Mouse (Mus musculus): ENCODE measurements around the gene Arl8a. TPM values are rescaled to one million over a fixed set of nuclear protein-coding genes. Genes with fewer than 3 reads are reported as not detected.
"Not testable (repeated sequence)": the region's sequence is repeated elsewhere in the genome, so short reads cannot be mapped to it uniquely, and the experiment has no call there.

Arl8a gene
- polyA plus RNA-seq, 1 experiment from 2014 or later = 68.8 TPM

DNA sequence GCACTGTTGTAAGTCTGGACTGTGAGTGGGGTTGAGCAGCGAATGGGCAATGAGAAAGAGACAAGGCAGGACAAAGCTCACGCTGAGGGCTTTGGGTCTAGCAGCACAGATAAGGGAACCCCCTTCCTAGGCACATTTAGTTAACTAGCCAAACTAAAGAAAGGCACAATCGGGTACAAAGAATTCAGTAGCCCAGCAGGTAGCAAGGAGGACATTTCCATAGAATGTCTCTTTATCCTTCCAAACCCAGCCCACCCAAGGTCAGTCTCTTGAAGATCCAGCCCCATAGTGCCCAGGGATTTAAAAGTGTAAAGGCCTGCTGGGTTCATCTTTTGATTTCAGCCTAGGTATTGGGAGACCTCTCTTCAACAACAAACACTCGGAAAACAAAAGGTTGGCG is 39.3 kb downstream of the Arl8a start:
- H3K4me1 ChIP-seq (replicated peaks; ENCODE audit: control insufficient read depth, insufficient read depth, low read length) = 0 out of 2 replicates have a peak, but pooled peaks cover 6% of the 10 kb centered on the region
- H3K4me3 ChIP-seq (ENCODE audit: low read depth, low read length) = no peak overlapping the region
- 62% methylated on average over 5 of the region's 5 CpGs for WGBS
- no peaks in the 10 kb centered on the region for H3K9me3 ChIP-seq (ENCODE audit: control insufficient read depth)
- no peaks in the 10 kb centered on the region for H3K36me3 ChIP-seq (ENCODE audit: control insufficient read depth, insufficient read depth)
- H3K4me2 ChIP-seq (replicated peaks; ENCODE audit: low read depth) = no peak overlapping the region
- no peak for TF ChIP-seq CTCF (IDR thresholded peaks at IDR 0.05; ENCODE audit: low read depth)
- no peaks in the 10 kb centered on the region for H3K27me3 ChIP-seq (replicated peaks; ENCODE audit: control insufficient read depth, insufficient read depth, low read length)
- no peak overlapping the region for H3K9ac ChIP-seq (ENCODE audit: low read depth, low read length)
- H3K27ac ChIP-seq (ENCODE audit: low read depth, low read length) = no peak overlapping the region
- ATAC-seq = no peak

DNA sequence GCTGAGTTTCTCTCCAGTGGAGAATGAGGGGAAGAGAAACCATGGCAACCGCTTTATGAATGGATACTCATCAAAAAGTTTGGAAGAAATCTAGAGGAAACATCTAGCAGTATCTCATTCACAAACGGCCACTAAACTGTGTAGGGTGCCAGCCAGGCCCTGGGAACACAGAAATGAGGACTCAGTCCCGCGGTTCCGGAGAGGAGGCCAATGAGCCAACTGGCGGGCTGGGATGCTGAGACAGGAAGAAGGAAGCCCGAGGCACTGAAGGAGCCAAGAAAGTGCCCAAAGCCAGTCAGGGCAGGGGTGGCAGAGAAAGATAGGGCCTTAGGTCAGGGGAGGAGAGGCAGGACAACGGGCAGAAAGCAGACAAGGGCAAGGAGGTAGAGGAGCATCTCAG is 39.8 kb downstream of the Arl8a start:
- H3K9ac ChIP-seq (ENCODE audit: low read depth, low read length) = no peak overlapping the region
- WGBS = 62% methylated on average over 8 of the region's 8 CpGs
- no peaks in the 10 kb centered on the region for H3K36me3 ChIP-seq (ENCODE audit: control insufficient read depth, insufficient read depth)
- no peak for TF ChIP-seq CTCF (IDR thresholded peaks at IDR 0.05; ENCODE audit: low read depth)
- no peak overlapping the region for H3K4me3 ChIP-seq (ENCODE audit: low read depth, low read length)
- H3K4me1 ChIP-seq (replicated peaks; ENCODE audit: control insufficient read depth, insufficient read depth, low read length) = 0 out of 2 replicates have a peak, but pooled peaks cover 6% of the 10 kb centered on the region
- H3K27ac ChIP-seq (ENCODE audit: low read depth, low read length) = no peak overlapping the region
- no peak for ATAC-seq
- no peak overlapping the region for H3K4me2 ChIP-seq (replicated peaks; ENCODE audit: low read depth)
- H3K27me3 ChIP-seq (replicated peaks; ENCODE audit: control insufficient read depth, insufficient read depth, low read length) = no peaks in the 10 kb centered on the region
- H3K9me3 ChIP-seq (ENCODE audit: control insufficient read depth) = no peaks in the 10 kb centered on the region

DNA sequence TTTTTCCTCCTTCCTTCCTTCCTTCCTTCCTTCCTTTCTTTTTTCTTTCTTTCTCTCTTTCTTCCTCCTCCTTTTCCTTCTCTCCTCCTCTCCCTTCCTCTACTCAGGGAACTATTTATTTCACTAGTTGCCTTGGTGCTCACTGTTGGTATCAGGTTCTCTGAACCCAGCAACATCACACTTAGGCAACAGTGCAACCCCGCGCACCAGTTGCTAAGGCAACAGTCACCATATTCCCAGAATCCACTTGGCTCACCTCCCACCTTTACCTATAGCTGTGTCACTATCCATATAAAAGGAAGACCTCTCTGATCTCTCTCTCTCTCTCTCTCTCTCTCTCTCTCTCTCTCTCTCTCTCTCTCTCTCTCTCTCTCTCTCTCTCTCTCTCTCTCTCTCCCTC is 40.4 kb downstream of the Arl8a start:
- H3K36me3 ChIP-seq (ENCODE audit: control insufficient read depth, insufficient read depth); H3K27me3 ChIP-seq (replicated peaks; ENCODE audit: control insufficient read depth, insufficient read depth, low read length); H3K9me3 ChIP-seq (ENCODE audit: control insufficient read depth); H3K9ac ChIP-seq (ENCODE audit: low read depth, low read length); H3K4me3 ChIP-seq (ENCODE audit: low read depth, low read length); ATAC-seq; H3K4me2 ChIP-seq (replicated peaks; ENCODE audit: low read depth); H3K27ac ChIP-seq (ENCODE audit: low read depth, low read length); H3K4me1 ChIP-seq (replicated peaks; ENCODE audit: control insufficient read depth, insufficient read depth, low read length): not testable (repeated sequence)
- 58% methylated on average over 2 of the region's 2 CpGs for WGBS

DNA sequence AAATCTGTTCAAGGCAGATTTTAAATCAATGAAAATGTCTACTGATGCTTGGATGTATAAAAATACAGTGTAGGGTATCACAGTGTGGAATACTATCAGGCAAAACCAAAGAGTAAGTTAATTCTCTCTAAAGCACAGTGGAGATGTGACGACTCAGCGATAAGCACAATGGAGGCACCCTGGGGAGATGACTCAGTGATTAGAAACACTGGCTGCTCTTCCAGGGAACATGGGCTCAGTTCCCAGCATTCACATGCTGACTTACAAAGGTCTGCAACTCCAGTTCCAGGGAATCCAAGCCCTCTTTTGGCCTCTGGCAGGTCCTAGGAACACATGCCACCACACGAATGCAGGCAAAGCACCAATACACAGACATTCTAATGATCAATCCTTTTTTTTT is 41.6 kb downstream of the Arl8a start:
- Histone ChIP-seq H3K9ac (ENCODE audit: low read depth, low read length) (no peak overlapping the region), H3K4me2 (replicated peaks; ENCODE audit: low read depth) (no peak overlapping the region), H3K36me3 (ENCODE audit: control insufficient read depth, insufficient read depth) (no peaks in the 10 kb centered on the region), H3K4me3 (ENCODE audit: low read depth, low read length) (no peak overlapping the region), H3K4me1 (replicated peaks; ENCODE audit: control insufficient read depth, insufficient read depth, low read length) (0 out of 2 replicates have a peak, but pooled peaks cover 1% of the 10 kb centered on the region), H3K27me3 (replicated peaks; ENCODE audit: control insufficient read depth, insufficient read depth, low read length) (no peaks in the 10 kb centered on the region), H3K9me3 (ENCODE audit: control insufficient read depth) (no peaks in the 10 kb centered on the region), H3K27ac (ENCODE audit: low read depth, low read length) (no peak overlapping the region)
- no peak for TF ChIP-seq CTCF (IDR thresholded peaks at IDR 0.05; ENCODE audit: low read depth)
- no peak for ATAC-seq
- 46% methylated on average over 3 of the region's 3 CpGs for WGBS

DNA sequence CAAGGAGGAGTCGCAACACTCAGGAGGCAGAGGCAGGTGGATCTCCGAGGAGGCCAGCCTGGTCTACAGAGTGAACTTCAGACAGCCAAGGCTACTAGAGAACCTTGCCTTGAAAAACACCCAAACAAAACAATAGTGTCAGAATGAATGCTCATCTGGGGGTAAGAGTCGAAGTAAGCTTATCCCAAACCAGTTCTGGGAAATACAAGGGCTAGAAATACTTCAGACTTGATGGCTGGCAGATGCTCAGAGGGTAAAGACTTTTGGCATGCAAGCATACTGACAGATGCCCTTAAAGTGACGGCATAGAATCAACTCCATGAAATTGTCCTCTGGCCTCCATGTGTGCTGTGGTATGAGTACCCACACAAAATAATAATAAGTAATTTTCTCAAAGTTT is 42.6 kb downstream of the Arl8a start:
- WGBS = 90% methylated on average over 4 of the region's 4 CpGs

DNA sequence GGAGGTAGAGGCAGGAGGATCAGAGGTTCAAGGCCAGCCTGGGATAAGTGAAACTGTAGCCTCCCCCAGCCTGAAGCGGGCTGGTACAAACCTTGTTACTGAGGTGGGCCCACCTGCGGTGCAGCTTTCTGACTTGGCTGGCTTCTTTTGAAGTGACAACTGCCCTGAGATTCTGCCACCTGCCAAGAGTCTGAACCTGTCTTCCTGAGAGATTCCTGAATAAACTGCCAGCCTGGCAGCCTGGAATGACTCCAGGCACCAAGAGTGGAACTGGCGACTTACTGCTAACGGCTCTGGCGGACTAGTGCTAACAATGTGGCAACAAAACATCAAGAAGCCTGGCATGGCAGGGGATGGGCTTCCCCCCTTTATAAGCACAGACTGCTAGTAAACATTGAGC is 47.7 kb downstream of the Arl8a start:
- H3K4me1 ChIP-seq (replicated peaks; ENCODE audit: control insufficient read depth, insufficient read depth, low read length); H3K4me3 ChIP-seq (ENCODE audit: low read depth, low read length); H3K9me3 ChIP-seq (ENCODE audit: control insufficient read depth); ATAC-seq; H3K4me2 ChIP-seq (replicated peaks; ENCODE audit: low read depth); H3K36me3 ChIP-seq (ENCODE audit: control insufficient read depth, insufficient read depth); H3K27me3 ChIP-seq (replicated peaks; ENCODE audit: control insufficient read depth, insufficient read depth, low read length); H3K9ac ChIP-seq (ENCODE audit: low read depth, low read length); H3K27ac ChIP-seq (ENCODE audit: low read depth, low read length): not testable (repeated sequence)
- WGBS = 76% methylated on average over 5 of the region's 5 CpGs

More for the DNA sequence above, 42.6 kb downstream of the Arl8a start:
- ATAC-seq = no peak
- H3K9me3 ChIP-seq (ENCODE audit: control insufficient read depth) = no peaks in the 10 kb centered on the region
- TF ChIP-seq CTCF (IDR thresholded peaks at IDR 0.05; ENCODE audit: low read depth) = no peak
- H3K36me3 ChIP-seq (ENCODE audit: control insufficient read depth, insufficient read depth) = no peaks in the 10 kb centered on the region
- no peak overlapping the region for H3K9ac ChIP-seq (ENCODE audit: low read depth, low read length)
- H3K27me3 ChIP-seq (replicated peaks; ENCODE audit: control insufficient read depth, insufficient read depth, low read length) = no peaks in the 10 kb centered on the region
- no peaks in the 10 kb centered on the region for H3K4me1 ChIP-seq (replicated peaks; ENCODE audit: control insufficient read depth, insufficient read depth, low read length)
- no peak overlapping the region for H3K4me3 ChIP-seq (ENCODE audit: low read depth, low read length)
- H3K4me2 ChIP-seq (replicated peaks; ENCODE audit: low read depth) = no peak overlapping the region
- H3K27ac ChIP-seq (ENCODE audit: low read depth, low read length) = no peak overlapping the region

DNA sequence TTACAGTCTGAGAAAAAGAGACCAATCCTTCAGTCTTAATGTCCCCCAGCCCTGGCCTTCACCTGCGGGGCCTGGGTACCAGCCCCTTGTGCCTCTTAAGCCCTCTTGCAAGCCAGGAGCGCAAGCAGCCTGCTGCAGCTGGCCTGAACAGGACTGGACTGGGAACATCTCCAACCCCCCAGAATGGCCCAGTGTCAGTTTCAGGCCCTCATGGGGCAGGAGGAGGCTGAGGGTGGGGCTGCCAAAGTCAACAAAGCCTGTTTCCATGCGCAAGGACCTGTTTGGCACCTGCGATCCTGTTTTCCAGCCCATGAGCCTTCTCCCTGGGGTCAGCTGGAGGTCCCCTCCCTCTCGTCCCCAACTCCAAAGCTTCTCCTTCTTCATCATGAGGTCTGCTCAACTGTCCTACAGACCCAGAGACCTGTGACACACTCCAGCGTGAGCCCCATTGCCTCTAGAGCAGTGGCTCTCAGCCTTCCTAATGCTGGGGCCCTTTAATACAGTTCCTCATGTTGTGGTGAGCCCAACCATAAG is 49.4 kb downstream of the Arl8a start:
- Histone ChIP-seq H3K4me3 (ENCODE audit: low read depth, low read length) (no peak overlapping the region), H3K27ac (ENCODE audit: low read depth, low read length) (no peak overlapping the region), H3K4me2 (replicated peaks; ENCODE audit: low read depth) (no peak overlapping the region), H3K9ac (ENCODE audit: low read depth, low read length) (no peak overlapping the region), H3K27me3 (replicated peaks; ENCODE audit: control insufficient read depth, insufficient read depth, low read length) (no peaks in the 10 kb centered on the region), H3K4me1 (replicated peaks; ENCODE audit: control insufficient read depth, insufficient read depth, low read length) (no peaks in the 10 kb centered on the region), H3K9me3 (ENCODE audit: control insufficient read depth) (no peaks in the 10 kb centered on the region), H3K36me3 (ENCODE audit: control insufficient read depth, insufficient read depth) (no peaks in the 10 kb centered on the region)
- 55% methylated on average over 6 of the region's 6 CpGs for WGBS
- TF ChIP-seq CTCF (IDR thresholded peaks at IDR 0.05; ENCODE audit: low read depth) = no peak
- ATAC-seq = no peak
